Mouse (Mus musculus) kidney, adult 2 months (tissue): ENCODE measurements at regions not wholly inside any gene's neighbourhood (a gene's known extent, or its start where the extent isn't known, plus 50 kb on each side); places are given as distances from the start of the nearest gene placed in this dataset.

Experiments
- CTCF ChIP-seq: fragments of 200-500 bp; conservative IDR thresholded peaks from 2 replicates; pipeline ENCODE4 v1.5.1; 2011; ENCODE audit warnings: low read depth, mild to moderate bottlenecking, control low read depth, low read length, moderate library complexity, mixed read lengths; ENCODE audit not compliant: insufficient read depth, insufficient read length
- POLR2A ChIP-seq: fragments of 200-500 bp; IDR thresholded peaks from one replicate; pipeline ENCODE4 v1.6.1; 2011; ENCODE audit warnings: low read depth, low read length, control low read depth

GRCm38 (mm10) chr1:124790646-124791045 is 644.9 kb downstream of the Actr3 start:
- TF ChIP-seq POLR2A (no peak), CTCF (no peak)
